Mouse (Mus musculus) layer of hippocampus, adult 18-20 months (tissue): ENCODE measurements at regions not wholly inside any gene's neighbourhood (a gene's known extent, or its start where the extent isn't known, plus 50 kb on each side); places are given as distances from the start of the nearest gene placed in this dataset.
A peak's percentile ranks its signal among the peaks of the same experiment; 100 is the strongest.

ENCODE experiments used
- DNase-seq, 2 experiments: peaks; one replicate each; pipeline ENCODE4 v3.0.0; 2022; ENCODE audit warnings: low spot score in 2 of 2

DNA sequence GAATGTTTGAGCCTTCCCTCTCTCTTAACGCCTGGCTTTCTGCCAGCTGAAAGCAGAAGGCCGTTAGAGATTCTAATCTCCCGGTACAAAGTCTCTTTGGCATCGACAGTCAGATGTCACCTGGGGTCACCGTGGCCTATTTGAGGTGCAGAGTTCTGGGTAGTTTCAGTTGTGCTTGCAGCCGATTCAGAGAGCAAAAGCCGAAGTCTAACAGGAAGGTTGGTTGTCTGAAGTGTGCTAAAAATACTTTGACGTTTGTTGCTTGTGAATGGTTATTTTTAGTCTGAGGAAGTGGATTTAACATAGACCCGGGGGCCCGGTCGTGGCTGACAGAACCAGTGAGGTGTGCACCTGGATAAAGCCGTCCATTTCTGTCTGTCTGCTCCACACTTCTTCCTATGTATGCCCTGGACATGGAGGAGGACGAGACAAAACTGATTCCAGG lies 281.2 kb downstream of the Cd83 start:
- DNase-seq: no peak

DNA sequence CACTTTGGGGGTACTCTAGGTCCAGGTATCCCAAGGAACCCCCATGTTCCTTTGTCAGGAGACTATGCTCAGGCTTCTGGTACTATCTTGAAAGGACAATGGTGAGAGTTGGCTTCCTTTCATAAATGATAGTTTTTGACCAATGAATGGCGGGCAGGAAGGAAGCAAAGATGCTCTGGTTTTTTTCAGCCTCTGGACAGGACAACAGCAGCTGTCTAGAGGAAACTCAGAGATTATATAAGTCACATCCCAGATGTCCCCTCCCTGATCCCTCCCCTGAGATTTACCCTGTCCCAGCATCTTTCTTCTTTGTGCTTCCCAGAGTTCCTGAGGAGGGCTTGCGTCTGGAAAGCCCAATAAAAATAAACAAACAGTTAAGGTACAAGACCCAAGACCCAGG lies 282.7 kb downstream of the Cd83 start:
- DNase-seq: no peak

DNA sequence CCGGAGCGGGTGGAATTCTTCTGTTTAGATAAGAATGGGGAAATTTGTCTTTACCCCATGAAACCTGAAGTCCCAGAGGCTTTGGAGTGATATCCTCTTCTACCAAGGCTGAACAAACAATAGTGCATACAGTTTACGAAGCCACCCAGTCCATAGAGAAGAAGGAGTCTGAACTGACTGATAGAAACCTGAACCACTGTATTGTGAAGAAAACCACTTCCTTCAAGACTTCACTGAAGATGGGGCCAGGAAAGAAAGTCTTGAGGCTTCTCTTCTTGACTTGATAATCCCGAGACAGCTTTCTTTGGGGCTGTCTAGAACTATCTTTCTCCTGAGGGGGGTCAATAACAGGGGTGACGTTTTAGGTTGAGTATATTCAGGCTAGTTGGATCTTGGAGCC lies 284.4 kb downstream of the Cd83 start:
- DNase-seq: no peak

DNA sequence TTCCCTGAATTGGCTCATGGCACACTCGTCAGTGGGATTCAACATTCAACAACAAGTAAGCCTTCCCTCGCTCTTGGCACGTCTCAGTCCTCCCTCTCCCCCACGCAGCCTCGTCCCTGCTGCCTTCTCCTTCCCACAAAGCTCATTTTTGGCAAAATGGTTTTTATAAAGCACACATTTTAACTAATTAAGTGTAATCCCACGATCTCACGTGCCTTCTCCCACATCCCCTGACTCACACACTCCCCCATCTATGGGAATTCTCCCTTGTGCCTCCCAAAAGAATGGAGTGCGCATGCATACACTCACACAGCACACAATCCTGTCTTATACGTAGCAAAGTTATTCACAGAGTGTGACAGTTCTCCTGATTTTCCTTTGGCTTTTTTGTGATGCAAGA lies 288.5 kb downstream of the Cd83 start:
- DNase-seq: peak; percentile 77 to 80

DNA sequence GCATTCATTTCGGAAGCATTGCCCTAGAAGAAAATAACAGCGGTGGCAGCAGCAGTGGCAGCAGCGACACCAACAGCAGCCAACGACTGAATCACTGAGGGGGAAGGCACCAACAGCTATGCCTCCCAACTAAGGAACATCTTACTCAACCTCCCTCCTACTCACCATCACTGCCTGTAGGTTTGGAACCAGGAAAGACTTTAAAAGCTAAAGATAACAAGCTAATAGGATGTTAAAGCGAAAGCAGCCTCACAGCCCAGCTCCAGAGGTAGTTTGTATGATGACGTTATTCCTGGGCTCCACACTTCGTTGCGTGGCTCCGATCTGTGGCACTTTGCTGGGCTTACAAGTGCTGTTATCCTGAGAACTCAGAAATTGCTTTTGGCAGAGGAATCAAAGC lies 289.6 kb downstream of the Cd83 start:
- peak; percentile 70 for DNase-seq

DNA sequence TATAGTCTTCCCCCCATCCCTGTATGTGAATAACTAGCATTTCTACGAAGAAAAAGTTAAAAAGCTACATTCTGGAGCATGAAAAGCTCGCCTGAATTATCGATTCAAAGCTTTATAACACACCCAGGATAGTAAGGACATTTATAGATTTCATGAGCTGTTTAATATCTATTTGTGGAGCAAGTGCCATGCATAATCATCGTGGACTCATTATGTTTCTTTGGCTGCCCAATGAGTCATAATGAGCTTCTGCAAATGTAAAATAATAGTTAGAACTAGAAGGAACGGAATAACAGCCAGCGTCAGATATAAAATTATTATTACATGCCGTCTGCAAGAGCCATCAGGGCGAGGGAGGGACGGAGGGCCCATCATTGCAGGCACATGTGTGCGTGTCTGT lies 292.4 kb downstream of the Cd83 start:
- DNase-seq: no peak

DNA sequence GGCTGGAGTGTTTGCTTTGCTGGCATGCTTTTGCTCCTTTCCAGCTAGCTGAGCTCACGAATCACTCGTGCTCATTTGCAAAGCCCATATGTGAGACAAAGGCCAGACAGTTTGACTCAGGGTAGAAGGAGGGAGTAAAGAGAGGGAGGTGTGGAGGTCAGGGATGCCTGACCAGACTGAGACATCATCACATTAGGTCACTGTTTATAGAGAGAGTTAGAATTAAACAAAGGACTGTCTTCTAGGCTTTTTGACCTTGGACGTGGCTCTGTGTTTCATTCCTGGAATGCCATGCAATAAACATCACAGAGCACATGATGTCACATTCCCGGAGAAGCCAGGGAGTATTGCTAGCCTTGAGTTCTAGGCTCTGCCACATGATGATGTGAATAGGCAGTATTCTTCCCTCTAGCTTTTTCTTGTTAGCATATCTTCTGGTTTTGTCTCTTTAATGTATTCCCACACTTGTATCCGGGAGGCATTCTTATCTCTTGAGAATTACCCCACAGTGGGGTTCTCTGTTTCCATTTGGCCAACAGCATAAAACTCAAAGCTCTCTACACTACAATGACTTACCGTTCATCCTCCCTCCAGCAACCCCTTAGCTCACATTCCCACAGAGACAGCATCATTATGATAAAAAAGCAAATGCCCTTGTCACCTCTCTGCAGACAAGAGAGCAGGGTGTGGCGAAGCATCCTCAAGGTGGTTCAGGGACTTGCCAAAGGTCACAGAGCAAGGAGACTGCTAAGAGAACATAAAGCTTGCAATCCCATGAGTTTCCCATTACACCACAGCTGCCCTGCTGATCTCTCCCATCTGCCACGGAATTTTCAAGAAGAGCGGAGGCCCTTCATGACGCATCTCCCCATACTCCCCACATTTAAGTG lies 301.3 kb downstream of the Cd83 start:
- DNase-seq: no peak

DNA sequence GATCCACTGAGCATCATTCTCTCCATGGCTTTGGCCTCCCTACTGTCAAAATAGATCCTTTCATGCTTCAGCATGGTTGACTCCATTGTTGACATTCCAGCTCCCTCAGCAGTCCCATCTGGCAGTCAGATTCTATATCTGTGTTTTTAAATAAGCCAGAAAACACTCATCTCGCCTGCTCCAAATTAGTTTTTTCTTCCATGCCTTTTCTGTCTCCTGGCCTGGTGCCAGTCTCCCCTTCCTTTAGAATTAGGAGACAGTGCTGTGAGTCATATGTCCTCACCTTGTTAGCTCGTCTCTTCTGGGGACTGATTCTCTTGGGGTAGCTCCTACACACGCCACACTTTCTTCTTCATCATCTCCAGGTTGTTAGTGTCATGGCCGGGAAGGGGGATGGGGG lies 302.2 kb downstream of the Cd83 start:
- peak in 1 of 2 experiments; percentile 38 for DNase-seq

DNA sequence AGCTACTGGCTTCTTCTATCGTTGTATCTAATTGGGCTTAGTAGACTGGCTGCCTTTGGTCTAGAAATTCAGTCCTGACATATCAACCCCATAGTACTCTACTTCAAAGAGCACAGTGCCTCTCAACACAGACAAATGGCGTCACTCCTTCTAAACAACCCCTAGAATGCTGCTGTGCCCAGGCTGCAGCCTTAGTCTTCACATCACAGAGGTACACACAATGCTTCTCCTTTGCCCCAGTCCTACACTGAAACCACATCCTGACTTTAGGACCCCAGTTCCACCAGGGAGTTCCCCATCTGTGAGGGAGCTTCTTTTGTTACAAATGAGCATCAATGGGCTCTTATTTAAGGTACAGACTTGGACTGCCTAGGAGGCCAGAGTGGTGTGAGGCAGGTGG lies 312.6 kb downstream of the Cd83 start:
- DNase-seq: no peak

DNA sequence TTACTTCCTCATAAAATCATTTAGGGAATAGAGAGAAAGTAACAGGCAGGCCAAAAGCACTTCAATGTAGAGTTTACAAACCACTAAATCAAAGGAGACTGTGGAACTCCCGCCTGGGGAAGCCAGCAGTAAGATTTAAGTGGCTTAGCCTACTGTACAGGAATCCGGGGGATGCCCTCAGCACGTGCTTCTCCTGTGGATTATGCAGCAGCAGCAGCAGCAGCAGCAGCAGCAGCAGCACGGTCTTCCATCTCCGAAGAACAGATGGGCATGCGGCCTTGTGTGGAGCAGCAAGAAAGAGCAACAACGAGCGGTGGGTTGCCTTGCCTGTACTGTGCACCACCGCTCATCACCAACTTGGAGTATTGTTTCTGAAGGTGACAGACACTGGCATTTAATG lies 314.9 kb downstream of the Cd83 start:
- DNase-seq: no peak

DNA sequence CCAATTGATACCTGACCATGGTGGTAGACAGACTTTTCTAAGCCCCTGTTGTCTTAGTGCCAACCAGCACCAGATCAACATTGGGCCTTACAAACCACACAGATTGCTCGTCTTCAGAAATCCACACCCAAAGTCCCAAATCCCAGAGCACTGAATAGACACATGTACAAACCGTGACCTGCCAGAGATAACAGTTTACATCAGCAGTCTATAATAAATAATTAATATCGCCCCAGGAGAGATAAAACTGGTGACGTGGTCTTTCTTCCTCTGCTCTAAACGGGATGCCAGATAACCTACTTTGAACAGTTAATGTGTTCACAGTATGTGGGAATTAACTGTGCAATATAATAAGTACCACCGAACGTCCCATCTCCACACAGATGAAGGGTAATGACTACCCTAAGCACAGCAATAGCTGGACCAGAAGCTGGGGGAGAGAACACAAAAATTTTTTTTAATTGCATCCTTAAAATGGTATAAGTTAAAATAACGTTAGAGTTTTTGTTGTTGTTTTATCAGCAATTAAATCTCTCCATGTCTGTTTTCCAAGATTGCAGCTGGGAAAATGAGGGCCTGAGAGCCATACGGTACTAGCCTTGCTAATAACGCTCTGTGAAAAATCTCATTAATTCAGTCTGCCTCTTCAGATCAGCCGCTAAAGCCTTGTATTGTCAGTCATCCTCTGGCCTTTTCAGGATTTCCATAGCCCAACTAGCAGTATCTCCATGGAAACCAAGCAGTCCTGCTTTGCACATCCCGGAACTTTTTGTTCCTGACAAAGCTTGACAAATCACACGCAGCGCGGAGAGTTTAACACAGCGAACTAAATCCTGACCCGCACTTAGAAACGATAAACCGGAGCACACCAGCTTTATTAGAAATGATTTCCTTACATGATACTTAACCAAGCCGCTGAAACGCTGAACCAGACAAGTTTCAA lies 315.8 kb downstream of the Cd83 start:
- DNase-seq: peak; percentile 45 to 81

DNA sequence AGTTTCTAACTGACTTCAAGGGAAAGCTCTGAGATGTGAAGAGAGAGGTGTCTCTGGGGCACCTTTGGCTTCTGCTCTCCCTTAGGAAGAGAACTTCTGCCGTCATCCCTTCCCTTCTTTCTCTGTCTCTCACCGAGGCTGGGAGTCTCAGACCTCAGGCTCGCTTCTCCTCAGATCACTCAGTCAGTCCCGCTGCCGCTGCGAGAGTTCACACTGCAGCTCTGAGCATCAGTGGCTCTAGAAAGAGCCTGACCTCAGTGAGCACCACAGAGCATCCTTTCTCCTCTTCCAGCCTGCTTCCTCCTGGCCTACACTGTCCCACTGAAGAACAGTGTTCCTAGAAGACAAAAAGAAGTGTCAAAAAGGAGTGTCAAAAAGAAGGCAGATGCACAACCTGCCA lies 316.6 kb downstream of the Cd83 start:
- no peak for DNase-seq

DNA sequence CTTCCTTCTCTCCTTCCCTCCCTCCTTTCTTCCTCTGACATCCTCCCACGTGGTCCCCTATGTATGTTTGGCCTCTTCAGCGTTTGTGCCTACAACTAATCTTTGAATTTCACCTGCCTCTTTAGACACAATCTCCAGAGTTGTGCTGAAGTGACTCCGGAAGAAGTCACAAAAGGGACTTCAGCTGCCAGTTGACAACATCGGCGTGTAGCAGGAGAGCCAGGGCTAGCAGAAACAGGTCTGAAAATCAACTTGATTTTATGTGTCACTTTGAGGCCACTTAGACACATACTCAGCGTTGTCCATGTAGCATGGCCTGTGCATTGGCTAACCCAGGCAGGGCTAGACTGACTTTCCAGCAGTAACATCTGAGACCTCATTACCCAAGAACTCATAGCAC lies 317.2 kb downstream of the Cd83 start:
- no peak for DNase-seq

DNA sequence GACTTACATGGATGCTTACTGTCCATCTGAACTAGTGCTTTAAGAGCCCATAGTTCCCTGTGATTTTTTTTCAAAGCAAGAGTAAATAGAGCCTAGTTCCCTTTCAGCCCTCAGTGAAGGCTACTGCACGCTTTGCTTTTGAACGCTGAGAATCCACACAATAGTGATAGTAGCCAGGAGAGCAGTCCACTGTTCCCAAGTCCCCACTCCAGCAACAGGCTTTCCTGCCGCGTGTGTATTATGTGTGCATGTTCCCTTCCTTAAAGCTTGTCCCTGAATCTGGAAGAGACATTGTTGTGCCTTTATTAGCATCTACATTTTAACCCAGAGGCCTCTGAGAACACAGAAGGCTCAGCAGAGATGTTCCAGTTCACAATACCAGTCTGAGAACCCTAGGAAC lies 317.7 kb downstream of the Cd83 start:
- no peak for DNase-seq

DNA sequence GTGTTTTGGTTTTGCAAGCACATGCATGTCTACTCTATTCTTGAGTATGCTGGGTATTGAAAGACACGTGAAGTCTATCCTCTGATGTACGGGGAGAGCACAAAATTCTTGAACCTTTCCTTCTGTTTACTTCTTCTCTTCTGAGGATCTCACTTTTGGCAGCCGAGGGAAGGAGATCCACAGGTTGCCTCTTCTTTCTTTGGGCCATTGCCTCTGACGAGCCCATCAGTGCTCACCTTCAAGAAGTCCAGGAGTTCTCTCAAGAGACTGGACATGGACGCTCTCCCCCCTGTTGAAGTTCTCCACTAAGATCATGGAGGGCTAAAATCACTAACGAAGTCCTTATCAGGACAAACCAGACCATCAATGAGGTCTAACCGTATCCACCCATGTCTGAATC lies 318.8 kb downstream of the Cd83 start:
- no peak for DNase-seq

DNA sequence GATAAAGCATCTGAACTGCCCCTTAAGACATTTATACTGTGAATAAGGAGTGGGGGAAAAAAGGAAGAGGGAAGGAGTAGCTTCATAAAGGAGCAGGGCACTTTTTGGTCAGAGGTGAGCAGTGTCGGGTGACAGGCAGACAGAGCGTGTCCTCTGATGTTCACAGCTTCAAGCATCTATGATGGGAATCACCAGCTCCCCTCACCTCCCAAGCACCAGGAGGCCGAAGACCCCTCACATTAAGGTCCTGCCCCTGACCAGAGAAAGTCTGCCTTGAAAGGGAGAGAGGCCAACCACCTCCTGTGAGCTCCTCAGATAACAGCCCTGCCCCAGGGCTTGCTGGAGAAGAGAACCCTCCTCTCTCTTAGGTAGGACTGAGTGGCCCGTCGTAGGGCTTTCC lies 320.6 kb downstream of the Cd83 start:
- DNase-seq: no peak

DNA sequence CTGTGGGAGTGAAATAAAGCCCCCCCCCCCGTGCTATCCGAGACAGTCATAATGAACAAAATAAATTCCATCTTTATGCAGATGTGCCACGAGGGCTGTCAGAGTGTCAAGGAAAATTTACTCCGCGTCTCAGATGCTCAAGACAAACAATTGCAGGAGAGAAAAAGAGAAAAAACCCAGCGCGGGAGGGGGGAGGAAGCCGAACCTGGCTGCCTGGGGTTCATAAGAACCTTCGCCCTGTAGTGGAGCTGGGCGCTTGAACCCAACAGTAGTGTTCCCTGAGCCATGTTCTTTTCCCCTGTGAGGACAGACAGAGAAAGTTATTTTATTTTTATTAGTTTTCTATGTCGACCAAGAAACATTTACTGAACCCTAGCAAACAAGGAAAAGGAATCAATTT lies 324.1 kb downstream of the Cd83 start:
- no peak for DNase-seq

DNA sequence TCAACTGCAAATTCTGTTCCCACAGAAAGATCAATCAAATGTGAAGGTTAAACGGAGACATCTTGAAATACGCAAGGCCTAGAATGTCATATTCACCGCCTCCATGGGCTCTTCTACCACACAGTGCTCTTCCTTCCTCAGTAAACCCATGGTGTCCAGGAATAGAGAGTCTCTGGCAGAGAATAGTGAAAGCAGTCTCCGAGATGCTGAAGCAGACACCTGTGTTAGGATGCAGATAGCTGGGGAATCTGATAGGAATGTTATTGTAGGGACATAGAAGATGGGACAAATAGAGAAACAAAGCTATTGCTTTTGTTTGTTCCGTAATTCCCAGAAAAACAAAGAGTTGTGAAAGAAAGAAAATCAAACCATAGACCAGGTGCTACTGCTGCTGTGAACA lies 328.5 kb downstream of the Cd83 start:
- no peak for DNase-seq

DNA sequence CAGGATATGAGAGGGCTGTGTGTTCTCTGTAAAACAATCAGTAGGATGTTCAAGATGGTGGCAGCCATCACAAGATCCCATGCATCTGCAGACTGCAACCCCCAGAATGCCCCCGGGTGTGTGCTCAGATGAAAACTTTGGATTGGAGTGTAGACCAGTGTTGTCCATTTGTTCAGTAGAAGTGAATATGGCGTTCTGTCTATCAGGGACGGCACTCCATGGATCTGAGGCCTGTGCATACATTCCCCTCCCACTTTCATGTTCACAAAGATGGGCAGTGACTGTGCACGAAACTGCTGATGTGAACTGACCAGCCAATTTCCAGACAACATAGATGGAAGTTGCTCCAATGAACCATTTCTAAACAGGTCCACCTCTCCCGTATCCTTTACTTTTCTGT lies 330.3 kb downstream of the Cd83 start:
- DNase-seq: no peak

DNA sequence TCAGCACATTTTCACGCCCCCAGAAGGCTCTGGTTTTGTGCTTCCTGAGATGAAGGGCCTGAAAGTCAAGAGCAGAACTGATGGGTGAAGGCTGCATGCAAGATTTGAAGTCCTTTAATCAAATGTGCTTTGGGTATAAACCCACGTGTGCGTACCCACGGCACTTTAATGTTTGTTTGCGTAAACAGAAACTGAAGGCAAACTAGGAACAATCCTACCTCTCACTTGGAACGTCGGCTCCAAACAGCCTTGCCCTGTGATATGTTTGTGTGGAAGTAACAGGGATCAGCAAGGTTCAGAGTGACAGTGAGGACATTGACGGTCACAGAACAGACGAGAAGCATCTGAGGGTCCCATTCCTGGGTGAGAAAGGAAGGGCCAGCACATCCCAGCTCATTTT lies 333.3 kb downstream of the Cd83 start:
- no peak for DNase-seq

DNA sequence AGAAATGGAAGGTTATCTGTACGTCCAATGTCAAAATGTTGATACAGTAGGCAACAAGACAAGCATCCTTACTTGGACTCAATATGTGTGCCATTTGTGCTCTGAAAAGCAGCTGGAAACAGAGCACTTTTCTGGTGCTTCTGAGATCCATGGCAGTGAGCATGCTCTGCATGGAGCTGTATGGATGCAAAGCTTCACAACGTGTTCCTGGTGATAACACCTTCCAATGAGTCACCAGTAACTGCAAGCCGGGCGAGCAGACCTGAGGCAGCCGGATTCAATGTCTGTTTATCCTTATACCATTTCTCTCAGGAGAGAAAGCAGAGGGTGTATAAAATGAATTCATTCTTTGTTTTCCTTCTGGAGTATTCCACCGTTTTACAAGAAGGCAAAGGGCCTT lies 334.3 kb downstream of the Cd83 start:
- no peak for DNase-seq

DNA sequence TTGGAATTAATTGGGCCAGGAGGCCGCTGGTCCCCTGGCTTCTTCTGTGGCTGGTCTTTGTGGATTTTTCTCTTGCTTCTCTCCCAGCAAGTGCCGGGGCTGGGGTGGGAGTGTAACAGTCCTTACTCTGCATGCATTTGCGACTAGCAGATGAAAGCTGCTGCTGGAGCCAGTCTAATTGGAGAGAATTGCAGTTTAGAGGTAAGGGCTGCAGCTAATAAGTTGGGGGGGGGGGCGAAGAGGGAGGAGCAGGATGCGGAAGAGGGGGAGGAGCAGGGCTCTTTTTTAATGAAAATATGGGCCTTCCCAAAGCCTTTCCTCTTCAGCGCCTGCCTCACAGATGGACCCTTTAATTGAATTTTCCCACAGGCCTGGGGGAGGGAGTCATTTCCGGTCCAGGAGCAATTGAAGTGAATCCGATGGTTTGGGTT lies 336.7 kb downstream of the Cd83 start:
- no peak for DNase-seq
